Mouse (Mus musculus) adrenal gland, postnatal 4 days (tissue): Measurements from ENCODE around the gene Slc4a11. TPM values are rescaled to one million over a fixed set of nuclear protein-coding genes. Genes with fewer than 3 reads are reported as not detected.

ENCODE experiments used
- DNase-seq, 2 experiments: peaks; one replicate each; pipeline ENCODE4 v3.0.0; 2021 to 2022; ENCODE audit warnings: low spot score in 2 of 2, mixed read lengths in 2 of 2
- long read RNA-seq, 2 experiments: library from polyadenylated mRNA; stranded (forward); transcript quantifications; one replicate each; pipeline ENCODE4 v2.0.0; 2021
- total RNA-seq, 2 experiments: library from RNA; stranded (reverse); gene quantifications; 2 replicates each; pipeline ENCODE4 v1.2.3; 2021

Slc4a11 gene
- total RNA-seq = 1 to 10 TPM; 2.3 to 3.6 TPM
- long read RNA-seq, experiment 1, partial matches to known transcripts = 2 of 3 reads
- long read RNA-seq, experiment 1, other reads (novel, unspliced or antisense) = 0 of 3 reads
- long read RNA-seq, experiment 2, partial matches to known transcripts = 1 of 4 reads
- long read RNA-seq, experiment 2, other reads (novel, unspliced or antisense) = 2 of 4 reads

- DNase-seq = peak; percentile 31
These were observed at the start of gene Slc4a11 for GRCm38 (mm10) chr2:130697153-130697810. Gene Slc4a11, minus strand, starts transcription at chr2:130697519.

DNA sequence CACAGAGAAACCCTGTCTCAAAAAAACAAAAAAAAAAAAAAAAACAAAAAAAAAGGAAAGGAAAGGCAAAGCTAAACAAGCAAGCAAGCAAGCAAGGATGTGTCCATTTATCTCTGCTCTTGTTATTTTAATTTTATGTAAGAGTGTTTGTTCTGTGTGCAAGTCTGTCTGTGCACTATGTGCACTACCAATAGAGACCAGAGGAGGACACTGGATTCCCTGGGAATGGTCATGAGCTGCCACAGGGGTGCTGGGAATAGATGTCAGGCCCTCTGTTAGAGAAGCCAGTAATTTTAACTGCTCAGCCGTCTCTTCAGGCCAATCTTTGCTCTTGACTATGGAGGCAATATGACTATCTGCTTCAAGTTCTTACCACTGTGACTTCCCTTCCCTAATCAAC lies 46.3 kb upstream of the Slc4a11 start:
- no peak for DNase-seq

GRCm38 (mm10) chr2:130740096-130740495 lies 42.8 kb upstream of the Slc4a11 start:
- DNase-seq = no peak

DNA sequence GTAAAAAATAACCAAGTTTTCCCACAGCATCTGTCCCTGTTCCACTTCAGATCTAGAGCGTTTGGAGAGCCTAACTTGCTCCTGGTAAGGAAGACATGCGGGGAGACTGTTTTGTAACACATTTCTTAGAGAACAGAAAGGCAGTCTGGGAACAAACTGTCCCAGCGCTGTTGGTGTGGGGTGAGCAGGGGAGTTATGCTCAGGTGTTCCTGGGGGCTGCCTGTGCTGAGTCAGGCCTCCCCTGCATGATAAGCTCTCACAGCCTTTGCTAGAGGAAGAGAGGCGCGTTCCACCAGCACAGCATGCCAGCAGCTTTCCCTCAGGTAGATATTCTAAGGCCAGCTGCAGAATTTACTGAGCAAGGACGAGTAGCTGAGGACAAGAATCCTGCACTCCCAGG lies 40.7 kb upstream of the Slc4a11 start:
- DNase-seq = no peak

GRCm38 (mm10) chr2:130735281-130735680 lies 38.0 kb upstream of the Slc4a11 start:
- DNase-seq = no peak

- no peak for DNase-seq
These were observed 36.1 kb upstream of the Slc4a11 start for GRCm38 (mm10) chr2:130733444-130733843.

DNA sequence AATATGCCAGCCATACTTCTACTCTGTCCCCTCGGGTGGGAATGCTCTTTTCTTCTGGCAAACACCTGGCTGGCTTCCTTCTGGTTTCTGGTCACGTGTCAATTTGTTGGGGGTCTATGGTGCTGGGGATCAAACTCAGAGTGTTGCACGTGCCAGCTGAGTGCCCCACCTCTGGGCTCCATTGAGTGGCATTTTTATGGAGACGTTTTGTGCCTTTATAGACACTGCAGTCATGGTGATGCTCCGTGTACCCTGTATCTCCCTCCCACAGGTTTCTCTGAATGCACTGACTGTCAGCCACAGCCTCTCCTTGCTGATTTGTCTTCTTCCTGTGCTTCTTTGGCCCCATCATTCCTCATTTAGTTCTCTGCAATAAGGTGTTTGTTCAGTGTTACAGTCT lies 34.5 kb upstream of the Slc4a11 start:
- DNase-seq = no peak

DNA sequence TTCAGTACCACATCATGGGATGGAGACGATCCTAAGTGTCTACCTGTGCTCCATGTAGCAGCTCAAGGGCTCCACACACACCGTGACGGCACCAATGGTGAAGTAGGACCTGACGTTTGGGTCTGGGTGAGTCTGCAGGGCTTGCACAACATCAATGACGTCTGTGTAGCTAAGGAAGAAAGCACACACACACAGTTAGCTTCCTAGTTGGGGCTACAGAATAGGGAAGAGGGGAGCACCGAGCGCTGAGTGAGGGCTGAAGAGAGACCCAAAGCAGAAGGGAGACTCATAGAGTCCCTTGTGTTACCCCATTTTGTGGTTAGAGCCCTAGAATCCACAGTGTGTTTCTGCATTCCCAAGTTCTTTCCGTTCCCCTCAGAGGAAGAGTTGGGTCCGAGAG lies 33.4 kb upstream of the Slc4a11 start:
- no peak for DNase-seq

DNA sequence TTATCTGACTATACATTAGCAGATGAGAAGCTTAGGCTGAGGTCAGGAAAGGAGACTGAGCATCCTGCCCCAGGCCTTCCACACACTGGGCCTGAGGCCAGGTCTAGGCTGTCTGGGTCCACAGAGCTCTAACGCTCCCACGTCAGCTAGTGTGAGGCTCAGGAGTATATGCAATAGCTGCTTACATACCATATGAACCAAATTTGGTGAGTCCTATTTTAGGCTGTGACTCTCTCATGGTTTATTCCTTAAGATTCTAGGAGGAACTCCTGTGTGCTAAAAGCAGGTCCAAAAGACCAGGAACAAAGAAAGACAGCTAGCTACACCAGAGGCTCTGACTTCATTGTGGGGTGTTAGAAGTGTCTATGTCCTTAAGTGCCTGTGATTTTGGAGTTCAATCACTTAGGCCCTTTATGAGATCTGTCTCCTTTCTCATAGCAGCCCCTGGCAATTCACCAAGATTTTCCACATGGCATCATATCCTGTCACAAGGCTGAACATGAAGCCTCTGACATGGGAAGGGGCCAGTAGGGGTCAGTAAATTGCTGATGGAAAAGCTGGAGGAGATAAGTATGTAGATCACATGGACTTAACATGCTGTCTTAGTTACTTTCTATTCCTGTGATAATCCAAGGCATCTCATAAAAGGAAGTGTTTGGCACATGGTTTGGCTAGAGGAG lies 31.7 kb upstream of the Slc4a11 start:
- no peak for DNase-seq

- DNase-seq = no peak
These were observed 30.4 kb upstream of the Slc4a11 start for GRCm38 (mm10) chr2:130727752-130728151.

DNA sequence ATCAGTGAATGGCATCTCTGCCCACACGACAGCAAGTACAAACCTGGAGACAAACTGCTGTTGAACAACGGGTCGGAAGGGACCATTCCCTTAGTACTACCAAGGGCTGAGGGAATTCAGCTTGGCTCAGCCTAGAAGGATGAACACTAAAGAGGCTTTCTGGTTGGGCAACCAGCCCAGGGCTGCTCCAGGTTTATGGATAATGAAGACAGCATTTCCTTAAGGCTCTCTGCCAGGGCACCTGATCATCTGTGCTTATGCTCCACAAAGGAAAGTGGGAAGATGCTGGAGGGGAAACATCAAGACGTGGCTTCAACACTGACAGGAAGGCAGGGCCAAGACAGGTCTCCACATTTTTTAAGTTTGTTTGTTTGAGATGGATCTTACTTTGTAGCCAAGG lies 27.1 kb upstream of the Slc4a11 start:
- DNase-seq = no peak

DNA sequence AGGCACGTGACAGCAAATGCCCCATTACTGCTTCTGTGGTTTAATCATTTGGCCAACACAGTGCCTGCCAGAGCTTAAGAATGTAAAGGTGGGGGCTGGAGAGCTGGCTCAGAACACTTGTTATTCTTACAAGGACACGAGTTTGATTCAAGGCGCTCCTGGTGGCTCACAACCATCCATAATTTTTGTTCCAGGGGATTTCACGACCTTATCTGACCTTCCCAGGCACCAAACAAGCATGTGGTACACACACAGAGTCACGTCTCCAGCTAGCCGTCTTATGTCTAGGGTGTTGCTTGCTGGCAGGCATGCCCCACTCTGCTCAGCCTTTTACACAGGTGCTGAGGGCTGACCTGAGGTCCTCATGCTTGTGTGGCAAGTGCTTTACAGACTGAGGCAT lies 20.6 kb upstream of the Slc4a11 start:
- DNase-seq = no peak

DNA sequence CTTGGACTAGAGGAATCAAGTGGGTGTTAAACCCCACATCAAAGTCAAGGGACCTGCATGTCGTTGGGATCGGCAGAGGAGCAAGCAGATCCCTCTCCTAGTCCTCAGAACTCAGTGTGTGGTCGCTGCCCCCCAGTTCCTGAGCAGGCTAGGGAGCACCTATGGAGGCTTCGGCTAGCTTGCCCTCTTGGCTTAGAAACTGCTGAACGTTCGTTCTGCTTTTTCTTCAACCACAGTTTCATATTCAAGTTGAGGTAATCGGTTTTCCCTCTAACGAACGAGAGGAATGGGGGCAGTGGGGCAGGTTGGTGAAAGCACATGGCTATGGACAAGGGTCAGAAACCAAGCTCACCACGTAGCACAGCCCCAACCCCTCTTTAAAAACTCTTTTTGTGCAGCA lies 9.7 kb upstream of the Slc4a11 start:
- no peak for DNase-seq

DNA sequence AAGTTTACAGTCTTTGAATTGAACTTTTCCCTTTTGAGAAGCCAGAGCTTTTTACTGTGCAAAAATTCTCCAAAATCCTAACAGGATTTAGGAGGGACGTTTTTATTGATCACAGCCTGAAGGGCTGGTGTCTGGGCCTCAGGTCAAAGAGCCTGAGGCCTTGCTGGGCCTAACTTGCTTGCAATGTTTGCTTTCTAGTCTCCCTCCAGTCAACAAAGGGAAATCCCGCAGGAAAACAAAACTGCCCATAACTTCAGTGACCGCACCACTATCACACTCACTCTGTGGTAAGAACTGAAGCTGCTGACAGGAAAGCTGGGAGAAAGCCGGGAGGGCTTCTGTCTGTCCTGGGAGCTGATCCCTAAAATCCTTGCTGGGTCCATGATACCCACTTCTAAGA lies 9.3 kb upstream of the Slc4a11 start:
- no peak for DNase-seq

GRCm38 (mm10) chr2:130705178-130705577 lies 7.9 kb upstream of the Slc4a11 start:
- no peak for DNase-seq

DNA sequence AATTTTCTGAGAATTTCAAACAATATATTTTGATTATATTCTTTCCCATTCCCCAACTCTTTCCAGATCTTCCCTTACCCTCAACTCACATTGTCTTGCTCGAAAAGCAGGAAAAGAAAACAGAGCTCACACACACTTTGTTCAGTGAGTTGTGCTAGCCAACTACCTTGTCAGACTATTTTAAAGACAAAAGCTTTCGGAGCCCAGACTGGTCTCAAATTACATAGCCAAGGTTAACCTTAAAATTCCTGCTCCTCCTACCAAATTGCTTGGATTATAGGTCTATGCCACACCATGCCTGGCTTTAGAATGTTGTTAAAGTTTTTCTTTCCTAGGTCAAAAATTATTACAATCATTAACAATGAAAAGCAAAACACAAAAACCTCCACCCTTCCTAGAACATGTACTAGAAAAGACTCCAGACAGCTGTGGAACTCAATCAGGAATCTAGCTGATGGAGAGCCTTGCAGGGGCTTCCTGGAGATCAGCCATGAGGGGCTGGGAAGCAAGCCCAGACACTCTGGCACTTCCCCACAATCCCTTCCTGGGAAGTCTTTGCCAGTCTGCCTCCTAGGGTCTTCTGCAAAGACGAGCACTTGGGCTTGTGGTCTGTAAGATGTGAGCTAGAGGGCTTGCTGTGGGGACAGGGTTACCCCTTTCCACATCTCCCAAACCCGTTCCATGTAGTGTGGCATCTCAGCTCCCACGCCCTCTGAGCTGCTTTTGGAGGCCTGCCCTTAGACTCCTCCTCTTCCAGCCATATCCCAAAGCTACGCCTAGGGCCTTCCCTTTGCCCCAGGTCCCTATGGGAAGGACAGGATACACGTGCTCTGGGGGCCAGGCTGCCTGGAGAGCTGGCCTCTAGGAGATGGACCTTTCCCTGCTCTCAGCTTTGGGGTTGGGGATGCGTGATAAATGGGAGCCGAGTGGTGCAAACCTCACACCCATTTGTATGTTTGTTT lies 7.0 kb upstream of the Slc4a11 start:
- no peak for DNase-seq

- DNase-seq = no peak
These were observed 525 bp upstream of the Slc4a11 start for GRCm38 (mm10) chr2:130697821-130698266.

DNA sequence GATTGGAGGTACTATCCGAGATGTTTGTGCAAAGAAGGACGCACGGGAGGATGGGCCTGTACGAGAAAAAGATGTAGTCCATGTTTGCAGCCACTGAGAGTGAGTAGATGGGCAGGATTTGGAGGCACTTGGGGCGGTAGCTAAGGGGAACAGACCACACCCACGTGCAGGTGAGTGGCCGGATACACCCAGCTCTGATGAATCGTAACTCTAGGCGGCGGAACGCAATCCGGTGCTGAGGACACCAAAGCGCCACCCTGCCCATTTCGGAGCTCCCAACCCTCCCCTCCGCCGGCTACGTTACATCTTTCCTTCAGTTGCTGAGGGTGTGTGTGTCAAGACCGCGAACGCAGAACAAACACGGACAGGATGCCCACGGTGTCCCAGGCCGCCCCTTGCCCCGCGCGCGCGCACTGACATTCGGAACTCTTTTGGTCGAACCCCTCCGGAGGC lies 593 bp downstream of the Slc4a11 start:
- DNase-seq = no peak

DNA sequence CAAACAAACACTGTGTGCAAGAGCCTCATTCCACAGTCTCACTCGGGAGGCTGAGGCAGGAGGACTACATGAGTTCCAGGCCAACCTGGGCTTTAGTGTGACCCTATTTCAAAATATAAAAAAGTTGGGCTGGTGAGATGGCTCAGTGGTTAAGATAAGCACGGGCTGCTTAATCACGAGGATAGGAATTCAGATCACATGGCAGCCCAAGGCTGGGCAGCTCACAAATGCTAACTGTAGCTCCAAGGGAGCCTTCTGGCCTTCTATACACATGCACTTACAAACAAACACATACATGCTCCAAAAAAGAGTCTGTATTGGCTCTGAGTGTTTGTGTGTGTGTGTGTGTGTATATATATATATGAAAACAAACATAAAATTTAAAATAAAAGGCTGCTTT lies 3.8 kb downstream of the Slc4a11 start:
- DNase-seq = no peak

- DNase-seq = no peak
These were observed 8.3 kb downstream of the Slc4a11 start for GRCm38 (mm10) chr2:130689011-130689410.

DNA sequence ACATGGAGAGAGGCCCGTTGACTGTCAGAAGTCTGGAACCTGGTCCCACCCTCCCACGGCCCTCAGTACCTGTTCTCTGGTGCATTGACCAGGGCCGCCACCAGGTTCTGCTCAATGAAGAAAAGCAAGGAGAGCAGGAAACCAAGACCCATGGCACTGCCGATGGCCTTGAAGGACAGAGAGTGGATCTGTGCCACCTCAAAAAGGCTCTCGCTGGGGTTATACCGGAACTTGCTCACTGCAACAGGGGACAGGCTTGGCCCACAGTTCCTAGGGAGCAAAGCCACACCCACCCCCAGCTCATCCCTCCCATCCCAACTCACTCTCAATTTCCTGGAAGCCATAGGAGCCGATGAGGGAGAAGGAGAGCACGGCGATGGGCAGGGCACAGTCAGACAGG lies 11.9 kb downstream of the Slc4a11 start:
- no peak for DNase-seq
